Mouse (Mus musculus): ENCODE measurements around the gene Hspa4.

GRCm38 (mm10) chr11:53275358-53275757, 24.9 kb downstream of the Hspa4 start:
- no peak for TF ChIP-seq CTCF (IDR thresholded peaks at IDR 0.05; ENCODE audit: insufficient read depth, low read depth, low read length)
- no peak for TF ChIP-seq POLR2A (IDR thresholded peaks at IDR 0.05; ENCODE audit: insufficient read depth, low read depth, low read length)
